19 mouse cellular contexts compared by ENCODE assay signal in genomic region chr1:52021936-52022725, GRCm38 (mm10). TPM values are rescaled to one million over a fixed set of nuclear protein-coding genes. Genes with fewer than 3 reads are reported as not detected.
DNase-seq lines count a peak whose midpoint lies in the region; ATAC-seq and TF ChIP-seq lines count a peak whose summit lies in the region.
"Had no signal": no experiment of that assay in that cellular context is flagged by ENCODE, and none has a peak within 500 bp of the region (broad histone marks: within the 10 kb centered on the region; RNA-seq: fewer than 3 reads in every experiment).

No protein-coding gene starts in this region.

- 74% methylated on average over 4 of the region's 4 CpGs for WGBS in lung, postnatal 0 days
- WGBS in kidney, embryonic 16.5 days, result 76% methylated on average over 4 of the region's 4 CpGs
- WGBS in hindbrain, postnatal 0 days, result 85% methylated on average over 4 of the region's 4 CpGs

- H3K9ac ChIP-seq in lung, postnatal 0 days (replicated peaks; ENCODE audit: low read depth), result no peak overlapping the region
- H3K9ac ChIP-seq in kidney, embryonic 16.5 days (replicated peaks; ENCODE audit: low read length), result no peak overlapping the region
- no peak overlapping the region for H3K9ac ChIP-seq in hindbrain, postnatal 0 days (replicated peaks; ENCODE audit: low read length)
- H3K9ac ChIP-seq: embryonic facial prominence, embryonic 13.5 days; forebrain, embryonic 13.5 days; limb, embryonic 12.5 days; lung, embryonic 15.5 days had no signal

- H3K4me3 ChIP-seq in lung, postnatal 0 days (ENCODE audit: low read depth, low read length), result no peak overlapping the region
- H3K4me3 ChIP-seq in kidney, embryonic 16.5 days (ENCODE audit: low read length), result no peak overlapping the region
- H3K4me3 ChIP-seq in hindbrain, postnatal 0 days (ENCODE audit: low read length), result no peak overlapping the region
- H3K4me3 ChIP-seq: embryonic facial prominence, embryonic 13.5 days; forebrain, embryonic 13.5 days; heart, embryonic 10.5 days; limb, embryonic 12.5 days; lung, embryonic 15.5 days; myocyte had no signal

- no peaks in the 10 kb centered on the region for H3K4me1 ChIP-seq in lung, postnatal 0 days (ENCODE audit: insufficient read depth, low read depth, low read length)
- no peaks in the 10 kb centered on the region for H3K4me1 ChIP-seq in kidney, embryonic 16.5 days (ENCODE audit: insufficient read depth, low read length)
- H3K4me1 ChIP-seq in hindbrain, postnatal 0 days (ENCODE audit: insufficient read depth, low read length), result no peaks in the 10 kb centered on the region
- H3K4me1 ChIP-seq: embryonic facial prominence, embryonic 13.5 days; forebrain, embryonic 13.5 days; heart, embryonic 10.5 days; limb, embryonic 12.5 days; lung, embryonic 15.5 days had no signal

- H3K27me3 ChIP-seq in lung, postnatal 0 days (replicated peaks; ENCODE audit: insufficient read depth, low read length), result no peaks in the 10 kb centered on the region
- no peaks in the 10 kb centered on the region for H3K27me3 ChIP-seq in kidney, embryonic 16.5 days (ENCODE audit: insufficient read depth, low read length)
- no peaks in the 10 kb centered on the region for H3K27me3 ChIP-seq in hindbrain, postnatal 0 days (ENCODE audit: insufficient read depth, low read length)
- H3K27me3 ChIP-seq: embryonic facial prominence, embryonic 13.5 days; forebrain, embryonic 13.5 days; limb, embryonic 12.5 days; lung, embryonic 15.5 days had no signal

- peak; percentile 9 for DNase-seq in lung, postnatal 0 days (ENCODE audit: low spot score)
- no peak for DNase-seq in lung, postnatal 14 days
- peak; percentile 18 to 51 for DNase-seq in CD8-positive naive resting alpha-beta T cell, adult 2 months (ENCODE audit: low read depth in 2 of 2, low spot score in 2 of 2)
- DNase-seq in c-Kit-positive CD71-positive TER-119-positive erythroid progenitor cells, embryonic 14.5 days (ENCODE audit: low spot score), result no peak
- no peak for DNase-seq in hindbrain, postnatal 0 days (ENCODE audit: low spot score)
- DNase-seq: adrenal gland, adult 8-10 months; cerebellum, postnatal 36 days; kidney, postnatal 4 days; right cerebral cortex, postnatal 25 days had no signal

- no peak overlapping the region for H3K27ac ChIP-seq in lung, postnatal 0 days (ENCODE audit: low read length)
- H3K27ac ChIP-seq in kidney, embryonic 16.5 days (ENCODE audit: low read length), result no peak overlapping the region
- no peak overlapping the region for H3K27ac ChIP-seq in hindbrain, postnatal 0 days
- H3K27ac ChIP-seq: embryonic facial prominence, embryonic 13.5 days; forebrain, embryonic 13.5 days; heart, embryonic 10.5 days; limb, embryonic 12.5 days; lung, embryonic 15.5 days had no signal

- no peaks in the 10 kb centered on the region for H3K36me3 ChIP-seq in lung, postnatal 0 days (ENCODE audit: insufficient read depth, low read length)
- H3K36me3 ChIP-seq in kidney, embryonic 16.5 days (ENCODE audit: insufficient read depth, low read length), result no peaks in the 10 kb centered on the region
- no peaks in the 10 kb centered on the region for H3K36me3 ChIP-seq in hindbrain, postnatal 0 days (ENCODE audit: insufficient read depth, low read length)
- H3K36me3 ChIP-seq: embryonic facial prominence, embryonic 13.5 days; heart, embryonic 10.5 days; limb, embryonic 12.5 days; lung, embryonic 15.5 days had no signal

- TF ChIP-seq CTCF in lung, postnatal 0 days (IDR thresholded peaks at IDR 0.05), result no peak
- no peak for TF ChIP-seq CTCF in hindbrain, postnatal 0 days (IDR thresholded peaks at IDR 0.05; ENCODE audit: low read depth)

- TF ChIP-seq EP300 in lung, postnatal 0 days (IDR thresholded peaks at IDR 0.05), result no peak

- no peaks in the 10 kb centered on the region for H3K9me3 ChIP-seq in lung, postnatal 0 days (ENCODE audit: low read length)
- H3K9me3 ChIP-seq in kidney, embryonic 16.5 days (ENCODE audit: low read length), result no peaks in the 10 kb centered on the region
- H3K9me3 ChIP-seq in hindbrain, postnatal 0 days (ENCODE audit: low read length), result no peaks in the 10 kb centered on the region
- H3K9me3 ChIP-seq: embryonic facial prominence, embryonic 13.5 days; forebrain, embryonic 13.5 days; heart, embryonic 10.5 days; limb, embryonic 12.5 days; lung, embryonic 15.5 days had no signal

- no peak for ATAC-seq in lung, postnatal 0 days
- peak; percentile 86 for ATAC-seq in granulocyte monocyte progenitor cell, adult 5-6 weeks (replicated peaks; ENCODE audit: poor library complexity, severe bottlenecking)
- peak; percentile 77 for ATAC-seq in neutrophil, adult 5-6 weeks (ENCODE audit: extremely low read depth, insufficient number of reproducible peaks, low FRiP score, poor library complexity, severe bottlenecking)
- ATAC-seq in kidney, embryonic 16.5 days (ENCODE audit: low FRiP score, low TSS enrichment), result no peak
- ATAC-seq in hindbrain, postnatal 0 days, result no peak
- ATAC-seq: forebrain, embryonic 13.5 days had no signal

- H3K4me2 ChIP-seq in lung, postnatal 0 days (replicated peaks; ENCODE audit: low read depth, low read length), result no peak overlapping the region
- no peak overlapping the region for H3K4me2 ChIP-seq in kidney, embryonic 16.5 days (replicated peaks; ENCODE audit: low read depth, low read length)
- H3K4me2 ChIP-seq in hindbrain, postnatal 0 days (ENCODE audit: low read depth, low read length), result no peak overlapping the region
- H3K4me2 ChIP-seq: embryonic facial prominence, embryonic 13.5 days; forebrain, embryonic 13.5 days; limb, embryonic 12.5 days; lung, embryonic 15.5 days; midbrain, embryonic 11.5 days had no signal

RNA-seq across cellular contexts. Expression of gene Stat4, which starts 35.2 kb away (rescaled TPM):
- 0.73 and 1.0 TPM in 2 replicates for polyA plus RNA-seq in lung, postnatal 0 days (2015; fragmentation: Nextera tagmentation; extraction: Ambion mirVana)
- 32.2 and 34.1 TPM in 2 replicates for total RNA-seq in granulocyte monocyte progenitor cell, adult 5-6 weeks (2014; fragmentation: Nextera tagmentation)
- total RNA-seq in granulocyte monocyte progenitor cell, adult 5-6 weeks (2017), result 21.5 and 26.1 TPM in 2 replicates
- 93.2 and 117 TPM in 2 replicates for total RNA-seq in neutrophil, adult 5-6 weeks (2017)
- polyA plus RNA-seq in kidney, embryonic 16.5 days (2015; fragmentation: Nextera tagmentation; extraction: Ambion mirVana), result 1.2 and 1.7 TPM in 2 replicates
- total RNA-seq in hindbrain, postnatal 0 days (2014; rRNA removed), result 0.07 and 0.78 TPM in 2 replicates
- polyA plus RNA-seq in hindbrain, postnatal 0 days (2015; fragmentation: Nextera tagmentation; extraction: Ambion mirVana), result 0.31 and 0.40 TPM in 2 replicates
- polyA plus RNA-seq: myocyte had no signal

Comparison
In these comparisons a context has a peak if more than half of its experiments do, and no peak if none do; other contexts are left out.
1. DNase-seq: peak in lung, postnatal 0 days (single experiment) and CD8-positive naive resting alpha-beta T cell, adult 2 months (2 of 2); none in lung, postnatal 14 days (single experiment), c-Kit-positive CD71-positive TER-119-positive erythroid progenitor cells, embryonic 14.5 days (single experiment) and hindbrain, postnatal 0 days (single experiment).
2. ATAC-seq: peak in granulocyte monocyte progenitor cell, adult 5-6 weeks (single experiment) and neutrophil, adult 5-6 weeks (single experiment); none in lung, postnatal 0 days (single experiment), kidney, embryonic 16.5 days (single experiment) and hindbrain, postnatal 0 days (single experiment).
3. RNA of gene Stat4, which starts 35.2 kb away (total RNA-seq): 93.2 to 117 TPM in neutrophil, adult 5-6 weeks and 21.5 to 34.1 TPM in granulocyte monocyte progenitor cell, adult 5-6 weeks; 0.07 to 0.78 TPM in hindbrain, postnatal 0 days; every median in the first group is over 10 times any median in the second.